Mouse (Mus musculus) layer of hippocampus, adult 2 months (tissue): ENCODE data around the gene Mn1. TPM values are rescaled to one million over a fixed set of nuclear protein-coding genes. Genes with fewer than 3 reads are reported as not detected.

Experiments used
- DNase-seq, 2 experiments: peaks; one replicate each; pipeline ENCODE4 v3.0.0; 2022; ENCODE audit warnings: low spot score in 2 of 2
- H3K27ac ChIP-seq: fragments of 200-600 bp; 2 replicates; pipeline ENCODE4 v1.8.1; 2022
- H3K4me3 ChIP-seq: fragments of 200-600 bp; 2 replicates; pipeline ENCODE4 v1.8.1; 2022; ENCODE audit warnings: mild to moderate bottlenecking
- CTCF ChIP-seq: fragments of 200-600 bp; conservative IDR thresholded peaks from 2 replicates; pipeline ENCODE4 v1.8.1; 2022; ENCODE audit warnings: antibody characterized with exemption, mild to moderate bottlenecking, moderate library complexity
- total RNA-seq, 2 experiments: library from RNA; stranded (reverse); gene quantifications; 2 replicates each; pipeline ENCODE4 v1.2.3; 2021

Gene Mn1
- total RNA-seq, 2 experiments from 2014 or later: 38.4 to 45.6 TPM

GRCm38 (mm10) chr5:111394198-111395053 is 22.7 kb upstream of the Mn1 start:
- no peak for TF ChIP-seq CTCF
- DNase-seq: peak; percentile 36 to 74
- H3K27ac ChIP-seq: no peak overlapping the region
- peak overlapping the region; percentile 30; the same call in 1 of the 2 replicates for H3K4me3 ChIP-seq

GRCm38 (mm10) chr5:111395771-111396170 is 21.4 kb upstream of the Mn1 start:
- Histone ChIP-seq H3K27ac (no peak overlapping the region), H3K4me3 (no peak overlapping the region)
- DNase-seq: no peak
- no peak for TF ChIP-seq CTCF

GRCm38 (mm10) chr5:111396199-111396598 is 21.0 kb upstream of the Mn1 start:
- Histone ChIP-seq H3K4me3 (no peak overlapping the region), H3K27ac (no peak overlapping the region)
- DNase-seq: no peak
- peak; percentile 29; the same call in 1 of the 2 replicates for TF ChIP-seq CTCF

GRCm38 (mm10) chr5:111398471-111398870 is 18.7 kb upstream of the Mn1 start:
- DNase-seq: no peak
- no peak overlapping the region for H3K27ac ChIP-seq
- TF ChIP-seq CTCF: no peak
- H3K4me3 ChIP-seq: no peak overlapping the region

GRCm38 (mm10) chr5:111399271-111399670 is 17.9 kb upstream of the Mn1 start:
- Histone ChIP-seq H3K4me3 (no peak overlapping the region), H3K27ac (no peak overlapping the region)
- TF ChIP-seq CTCF: no peak
- DNase-seq: no peak

GRCm38 (mm10) chr5:111401879-111402650 is 15.1 kb upstream of the Mn1 start:
- no peak overlapping the region for H3K27ac ChIP-seq
- DNase-seq: no peak
- no peak overlapping the region for H3K4me3 ChIP-seq
- TF ChIP-seq CTCF: no peak

GRCm38 (mm10) chr5:111402651-111402996 is 14.5 kb upstream of the Mn1 start:
- no peak overlapping the region for H3K4me3 ChIP-seq
- no peak for DNase-seq
- no peak for TF ChIP-seq CTCF
- no peak overlapping the region for H3K27ac ChIP-seq

GRCm38 (mm10) chr5:111404721-111405120 is 12.4 kb upstream of the Mn1 start:
- no peak for TF ChIP-seq CTCF
- no peak for DNase-seq
- Histone ChIP-seq H3K27ac (no peak overlapping the region), H3K4me3 (no peak overlapping the region)

- Histone ChIP-seq H3K27ac (no peak overlapping the region), H3K4me3 (no peak overlapping the region)
- no peak for DNase-seq
- no peak for TF ChIP-seq CTCF
Observed at GRCm38 (mm10) chr5:111408470-111409105, 8.6 kb upstream of the Mn1 start.

GRCm38 (mm10) chr5:111409412-111410044 is 7.6 kb upstream of the Mn1 start:
- H3K4me3 ChIP-seq: no peak overlapping the region
- peak; percentile 76 for TF ChIP-seq CTCF
- DNase-seq: no peak

GRCm38 (mm10) chr5:111410665-111411064 is 6.5 kb upstream of the Mn1 start:
- Histone ChIP-seq H3K27ac (no peak overlapping the region), H3K4me3 (no peak overlapping the region)
- TF ChIP-seq CTCF: no peak
- DNase-seq: no peak

More at GRCm38 (mm10) chr5:111409412-111410044, 7.6 kb upstream of the Mn1 start:
- no peak overlapping the region for H3K27ac ChIP-seq

GRCm38 (mm10) chr5:111414192-111414591 is 3.0 kb upstream of the Mn1 start:
- TF ChIP-seq CTCF: peak; percentile 89
- H3K27ac ChIP-seq: no peak overlapping the region
- DNase-seq: peak; percentile 78 to 88
- no peak overlapping the region for H3K4me3 ChIP-seq
